In genomic region chr10:127122784-127123435, GRCm38 (mm10) we compare ENCODE assay signal across 8 mouse cellular contexts. TPM values are rescaled to one million over a fixed set of nuclear protein-coding genes. Genes with fewer than 3 reads are reported as not detected.
DNase-seq lines count a peak whose midpoint lies in the region; ATAC-seq lines count a peak whose summit lies in the region.

No protein-coding gene starts in this region.

- peak overlapping the region; percentile 91 for H3K4me2 ChIP-seq in forebrain, embryonic 13.5 days
- peak overlapping the region; percentile 58 for H3K4me2 ChIP-seq in midbrain, embryonic 13.5 days (replicated peaks)

- H3K36me3 ChIP-seq in forebrain, embryonic 13.5 days (ENCODE audit: poor library complexity, severe bottlenecking): peaks cover 17% of the 10 kb centered on the region
- peaks cover 16% of the 10 kb centered on the region for H3K36me3 ChIP-seq in midbrain, embryonic 13.5 days

- H3K9me3 ChIP-seq in forebrain, embryonic 13.5 days (replicated peaks): no peaks in the 10 kb centered on the region
- no peaks in the 10 kb centered on the region for H3K9me3 ChIP-seq in midbrain, embryonic 13.5 days

- WGBS in forebrain, embryonic 13.5 days: 5% methylated on average over 13 of the region's 13 CpGs
- WGBS in midbrain, embryonic 13.5 days: 10% methylated on average over 13 of the region's 13 CpGs

- peak overlapping the region; percentile 33 for H3K4me3 ChIP-seq in forebrain, embryonic 13.5 days
- H3K4me3 ChIP-seq in midbrain, embryonic 13.5 days (replicated peaks): peak overlapping the region; percentile 93

- H3K4me1 ChIP-seq in forebrain, embryonic 13.5 days: peaks cover 24% of the 10 kb centered on the region
- peaks cover 31% of the 10 kb centered on the region for H3K4me1 ChIP-seq in midbrain, embryonic 13.5 days (replicated peaks)

- no peaks in the 10 kb centered on the region for H3K27me3 ChIP-seq in forebrain, embryonic 13.5 days
- H3K27me3 ChIP-seq in midbrain, embryonic 13.5 days: no peaks in the 10 kb centered on the region

- peak overlapping the region; percentile 58 for H3K9ac ChIP-seq in forebrain, embryonic 13.5 days
- peak overlapping the region; percentile 59 for H3K9ac ChIP-seq in midbrain, embryonic 13.5 days (replicated peaks)

- intact Hi-C loops in gastrocnemius, postnatal 14 days (cut with DNase I; ENCODE audit: low total_unique reads): no loop called here

- peak; percentile 43 for DNase-seq in kidney, adult 18-20 months
- DNase-seq in kidney, adult 8-10 months: no peak
- peak; percentile 77 for DNase-seq in c-Kit-positive CD71-positive TER-119-positive erythroid progenitor cells, embryonic 14.5 days (ENCODE audit: low spot score)
- peak; percentile 19 to 47 for DNase-seq in kidney, postnatal 36 days
- peak; percentile 58 for DNase-seq in telencephalon, adult 2 months (ENCODE audit: low read depth, low spot score)
- no peak for DNase-seq in gastrocnemius, postnatal 14 days

- peak overlapping the region; percentile 62 for H3K27ac ChIP-seq in forebrain, embryonic 13.5 days
- H3K27ac ChIP-seq in midbrain, embryonic 13.5 days: peak overlapping the region; percentile 92

- ATAC-seq in forebrain, embryonic 13.5 days: peak; percentile 26; the same call in 1 of the 2 replicates
- ATAC-seq in midbrain, embryonic 13.5 days: peak; percentile 43

RNA-seq across cellular contexts. Expression of gene Os9, which starts 2.0 kb away (rescaled TPM):
- polyA plus RNA-seq in forebrain, embryonic 13.5 days (2015; fragmentation: Nextera tagmentation; extraction: Ambion mirVana): 94.8 and 101 TPM in 2 replicates
- 134 and 138 TPM in 2 replicates for polyA plus RNA-seq in midbrain, embryonic 13.5 days (2015; fragmentation: Nextera tagmentation; extraction: Ambion mirVana)
- total RNA-seq in gastrocnemius, postnatal 14 days (2021): 10 to 100 TPM; 20.3 to 23.5 TPM

RNA-seq across cellular contexts. Expression of gene B4galnt1, which starts 42.1 kb away (rescaled TPM):
- 15.7 and 16.7 TPM in 2 replicates for polyA plus RNA-seq in forebrain, embryonic 13.5 days (2015; fragmentation: Nextera tagmentation; extraction: Ambion mirVana)
- polyA plus RNA-seq in midbrain, embryonic 13.5 days (2015; fragmentation: Nextera tagmentation; extraction: Ambion mirVana): 28.8 and 30.2 TPM in 2 replicates
- 1 to 10 TPM; 1.5 to 1.9 TPM for total RNA-seq in gastrocnemius, postnatal 14 days (2021)

RNA-seq across cellular contexts. Expression of gene Agap2, which starts 47.8 kb away (rescaled TPM):
- 1.5 and 1.7 TPM in 2 replicates for polyA plus RNA-seq in forebrain, embryonic 13.5 days (2015; fragmentation: Nextera tagmentation; extraction: Ambion mirVana)
- 2.8 and 3.3 TPM in 2 replicates for polyA plus RNA-seq in midbrain, embryonic 13.5 days (2015; fragmentation: Nextera tagmentation; extraction: Ambion mirVana)
- total RNA-seq in gastrocnemius, postnatal 14 days (2021): 1 to 10 TPM; 3.4 to 6.7 TPM

RNA-seq across cellular contexts. Expression of gene Tspan31, which starts 52.8 kb away (rescaled TPM):
- 133 and 141 TPM in 2 replicates for polyA plus RNA-seq in forebrain, embryonic 13.5 days (2015; fragmentation: Nextera tagmentation; extraction: Ambion mirVana)
- 136 and 138 TPM in 2 replicates for polyA plus RNA-seq in midbrain, embryonic 13.5 days (2015; fragmentation: Nextera tagmentation; extraction: Ambion mirVana)
- total RNA-seq in gastrocnemius, postnatal 14 days (2021): 10 to 100 TPM; 26.5 to 31.6 TPM

RNA-seq across cellular contexts. Expression of gene Slc26a10, which starts 57.5 kb away (rescaled TPM):
- polyA plus RNA-seq in forebrain, embryonic 13.5 days (2015; fragmentation: Nextera tagmentation; extraction: Ambion mirVana): 0.93 and 1.1 TPM in 2 replicates
- 0.86 and 1.0 TPM in 2 replicates for polyA plus RNA-seq in midbrain, embryonic 13.5 days (2015; fragmentation: Nextera tagmentation; extraction: Ambion mirVana)
- 1 to 10 TPM; 3.7 to 7.6 TPM for total RNA-seq in gastrocnemius, postnatal 14 days (2021)

Comparison
In these comparisons a context has a peak if more than half of its experiments do, and no peak if none do; other contexts are left out.
1. DNase-seq: peak in kidney, adult 18-20 months (single experiment), c-Kit-positive CD71-positive TER-119-positive erythroid progenitor cells, embryonic 14.5 days (single experiment), kidney, postnatal 36 days (2 of 2) and telencephalon, adult 2 months (single experiment); none in kidney, adult 8-10 months (0 of 2) and gastrocnemius, postnatal 14 days (single experiment).